28 mouse cellular contexts compared by ENCODE assay signal in the genomic region with DNA sequence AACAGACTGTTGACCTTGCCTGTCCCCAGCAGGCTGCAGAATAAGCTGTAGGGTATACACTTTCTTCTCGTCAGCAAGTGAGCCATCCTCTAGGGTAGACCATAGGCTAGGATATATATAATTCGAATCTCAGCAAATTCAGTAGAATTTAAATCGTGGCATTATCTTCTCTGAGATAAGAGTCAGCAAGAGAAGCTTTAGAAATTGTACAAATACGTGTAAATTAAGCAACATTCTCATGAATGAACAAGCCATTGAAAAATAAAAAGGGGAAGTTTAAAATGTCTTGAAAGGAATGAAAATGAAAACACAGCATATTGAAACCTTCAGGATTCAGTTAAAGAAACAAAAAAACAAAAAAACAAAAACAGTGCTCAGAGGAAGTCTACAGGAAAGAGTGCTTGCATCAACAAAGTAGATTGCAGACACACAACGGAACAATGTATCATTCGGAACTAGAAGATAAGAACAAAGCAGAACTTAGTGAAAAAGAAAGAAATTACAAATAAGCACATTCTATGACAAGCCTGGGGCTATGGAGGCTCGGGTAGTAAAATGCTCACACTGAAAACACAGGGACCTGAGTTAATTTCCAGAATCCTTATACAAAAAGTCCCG. TPM values are rescaled to one million over a fixed set of nuclear protein-coding genes. Genes with fewer than 3 reads are reported as not detected.
DNase-seq lines count a peak whose midpoint lies in the region; ATAC-seq and TF ChIP-seq lines count a peak whose summit lies in the region.
"Had no signal": no experiment of that assay in that cellular context is flagged by ENCODE, and none has a peak within 500 bp of the region (broad histone marks: within the 10 kb centered on the region; RNA-seq: fewer than 3 reads in every experiment).

No protein-coding gene starts in this region.

- H3K27me3 ChIP-seq in liver, adult 2 months (ENCODE audit: control insufficient read depth, insufficient read depth, low read length), result no peaks in the 10 kb centered on the region
- H3K27me3 ChIP-seq in G1E (ENCODE audit: insufficient read depth, low read length), result no peaks in the 10 kb centered on the region
- no peaks in the 10 kb centered on the region for H3K27me3 ChIP-seq in splenic B cell, adult 2 months (ENCODE audit: control insufficient read depth, insufficient read depth, low read length, poor library complexity, severe bottlenecking)
- H3K27me3 ChIP-seq: CH12.LX; embryonic facial prominence, embryonic 15.5 days; limb, embryonic 13.5 days; neural tube, embryonic 13.5 days had no signal

- TF ChIP-seq POLR2A in liver, adult 2 months (IDR thresholded peaks at IDR 0.05; ENCODE audit: extremely low read depth, insufficient read depth, low read length), result no peak

- TF ChIP-seq CTCF in liver, adult 2 months (IDR thresholded peaks at IDR 0.05; ENCODE audit: low read depth, low read length), result no peak
- no peak for TF ChIP-seq CTCF in G1E (IDR thresholded peaks at IDR 0.05; ENCODE audit: low read depth, low read length)

- H3K9ac ChIP-seq in liver, adult 2 months (ENCODE audit: low read depth, low read length), result no peak overlapping the region
- H3K9ac ChIP-seq: embryonic facial prominence, embryonic 15.5 days; limb, embryonic 13.5 days; neural tube, embryonic 13.5 days had no signal

- no peak for DNase-seq in liver, adult 2 months (ENCODE audit: extremely low read depth, low read depth, low spot score)
- DNase-seq in liver, result no peak
- no peak for DNase-seq in G1E (ENCODE audit: low spot score)
- peak; percentile 42 for DNase-seq in splenic B cell, adult 2 months (ENCODE audit: low read depth, low spot score)
- no peak for DNase-seq in left cerebral cortex, adult 9 months (ENCODE audit: low spot score in 2 of 2)
- DNase-seq in ovary, postnatal 14 days (ENCODE audit: low spot score), result no peak
- DNase-seq: adrenal gland, postnatal 14 days; cerebellum, adult 9-10 months; gastrocnemius, postnatal 25 days; heart, adult 2 months; kidney, adult 9 months; kidney, postnatal 14 days; lung, adult 18-20 months; lung, postnatal 10 days; thymus, adult 2 months; thymus, postnatal 4 days had no signal

- no peak overlapping the region for H3K4me3 ChIP-seq in liver, adult 2 months (ENCODE audit: insufficient read depth, low read depth, low read length)
- no peak overlapping the region for H3K4me3 ChIP-seq in G1E (ENCODE audit: low read depth, low read length)
- H3K4me3 ChIP-seq: embryonic facial prominence, embryonic 15.5 days; heart, adult 2 months; layer of hippocampus, adult 2 months; limb, embryonic 13.5 days; myocyte; neural tube, embryonic 13.5 days had no signal

- peak; percentile 37 for ATAC-seq in G1E (ENCODE audit: extremely low read depth, insufficient number of reproducible peaks, low FRiP score, poor library complexity, severe bottlenecking)
- peak; percentile 76 for ATAC-seq in granulocyte monocyte progenitor cell, adult 5-6 weeks (replicated peaks; ENCODE audit: poor library complexity, severe bottlenecking)
- ATAC-seq: forebrain, embryonic 14.5 days; hindbrain, postnatal 0 days; intestine, embryonic 16.5 days; midbrain, embryonic 16.5 days had no signal

- peaks cover 5% of the 10 kb centered on the region for H3K9me3 ChIP-seq in G1E (replicated peaks)
- H3K9me3 ChIP-seq: embryonic facial prominence, embryonic 15.5 days; neural tube, embryonic 13.5 days had no signal

- H3K27ac ChIP-seq in liver, adult 2 months (replicated peaks; ENCODE audit: insufficient read depth, low read depth, low read length), result 0 out of 2 replicates have a peak overlapping the region, but pooled peaks have one; percentile 32
- H3K27ac ChIP-seq: embryonic facial prominence, embryonic 15.5 days; heart, adult 2 months; hindbrain, postnatal 0 days; layer of hippocampus, adult 2 months; limb, embryonic 13.5 days; neural tube, embryonic 13.5 days; stomach, postnatal 0 days had no signal

- H3K4me1 ChIP-seq in liver, adult 2 months (ENCODE audit: control insufficient read depth, insufficient read depth, low read length), result peaks cover 5% of the 10 kb centered on the region; the same call in 1 of the 2 replicates
- peaks cover 43% of the 10 kb centered on the region for H3K4me1 ChIP-seq in G1E (ENCODE audit: insufficient read depth, low read depth, low read length)
- H3K4me1 ChIP-seq: embryonic facial prominence, embryonic 15.5 days; limb, embryonic 13.5 days; neural tube, embryonic 13.5 days had no signal

- 74% methylated on average over 8 of the region's 8 CpGs for WGBS in liver, adult 2 months

- H3K36me3 ChIP-seq in liver, adult 2 months (ENCODE audit: control insufficient read depth, insufficient read depth, low read length), result no peaks in the 10 kb centered on the region
- H3K36me3 ChIP-seq in G1E (replicated peaks), result no peaks in the 10 kb centered on the region
- no peaks in the 10 kb centered on the region for H3K36me3 ChIP-seq in splenic B cell, adult 2 months (ENCODE audit: control insufficient read depth, insufficient read depth, low read length, poor library complexity, severe bottlenecking)
- H3K36me3 ChIP-seq: embryonic facial prominence, embryonic 15.5 days; limb, embryonic 13.5 days; neural tube, embryonic 13.5 days had no signal

- H3K79me2 ChIP-seq in liver, adult 2 months (ENCODE audit: control insufficient read depth, insufficient read depth, low read length), result no peaks in the 10 kb centered on the region

RNA-seq across cellular contexts. Expression of gene Hsdl2, which starts 15.7 kb away (rescaled TPM):
- total RNA-seq in liver, adult 2 months (2014; rRNA removed), result 60.8 and 68.9 TPM in 2 replicates
- polyA plus RNA-seq in liver, adult 2 months (2012; rRNA removed), result 25.8 and 31.7 TPM in 2 replicates
- total RNA-seq in G1E (2014; fragmentation: Nextera tagmentation) (25.0 and 38.5 TPM in 2 replicates), G1E (2017) (17.9 and 18.5 TPM in 2 replicates)
- 1.9 and 2.0 TPM in 2 replicates for polyA plus RNA-seq in G1E (2012)
- total RNA-seq in granulocyte monocyte progenitor cell, adult 5-6 weeks (2014; fragmentation: Nextera tagmentation), result 25.8 and 36.0 TPM in 2 replicates
- 58.1 and 61.4 TPM in 2 replicates for total RNA-seq in granulocyte monocyte progenitor cell, adult 5-6 weeks (2017)

RNA-seq across cellular contexts. Expression of gene Ptbp3, which starts 16.5 kb away (rescaled TPM):
- 52.6 and 56.4 TPM in 2 replicates for total RNA-seq in liver, adult 2 months (2014; rRNA removed)
- 19.6 and 24.1 TPM in 2 replicates for polyA plus RNA-seq in liver, adult 2 months (2012; rRNA removed)
- total RNA-seq in G1E (2014; fragmentation: Nextera tagmentation), result 569 and 608 TPM in 2 replicates
- total RNA-seq in G1E (2017), result 323 and 358 TPM in 2 replicates
- polyA plus RNA-seq in G1E (2012), result 135 and 136 TPM in 2 replicates
- 275 and 288 TPM in 2 replicates for total RNA-seq in granulocyte monocyte progenitor cell, adult 5-6 weeks (2014; fragmentation: Nextera tagmentation)
- 260 and 270 TPM in 2 replicates for total RNA-seq in granulocyte monocyte progenitor cell, adult 5-6 weeks (2017)
